ENCODE assay signal across 9 mouse cellular contexts in the genomic region with DNA sequence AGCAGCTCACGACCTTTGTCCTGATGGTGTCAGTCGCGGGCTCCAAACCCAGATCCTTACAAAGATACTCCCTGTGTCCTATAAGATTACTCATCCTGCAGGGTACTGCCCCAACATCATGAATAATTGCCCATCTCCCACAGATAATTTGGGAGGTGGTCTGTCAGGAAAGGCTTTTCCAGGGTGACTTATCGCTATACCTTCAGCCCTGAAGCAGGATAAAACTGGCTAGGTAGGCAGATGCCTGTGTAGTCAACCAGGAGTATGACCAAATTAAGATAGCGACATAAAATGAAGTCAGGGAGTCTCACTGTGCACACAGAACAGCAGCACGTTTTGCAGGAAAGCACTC. TPM values are rescaled to one million over a fixed set of nuclear protein-coding genes. Genes with fewer than 3 reads are reported as not detected.
DNase-seq lines count a peak whose midpoint lies in the region; ATAC-seq and TF ChIP-seq lines count a peak whose summit lies in the region.
"Had no signal": no experiment of that assay in that cellular context is flagged by ENCODE, and none has a peak within 500 bp of the region (broad histone marks: within the 10 kb centered on the region; RNA-seq: fewer than 3 reads in every experiment).

No protein-coding gene starts in this region.

- no peak for TF ChIP-seq CTCF in kidney, adult 2 months (conservative IDR thresholded peaks at IDR 0.05; ENCODE audit: insufficient read depth, insufficient read length, low read depth, low read length)

- H3K9me3 ChIP-seq in hindbrain, embryonic 14.5 days (ENCODE audit: control insufficient read depth, low read length) = no peaks in the 10 kb centered on the region
- no peaks in the 10 kb centered on the region for H3K9me3 ChIP-seq in midbrain, embryonic 14.5 days (ENCODE audit: control insufficient read depth, low read length)

- no peak for DNase-seq in kidney, adult 2 months
- no peak for DNase-seq in kidney, postnatal 36 days
- DNase-seq in hindbrain, embryonic 14.5 days (ENCODE audit: low spot score) = no peak
- no peak for DNase-seq in midbrain, embryonic 14.5 days
- no peak for DNase-seq in gastrocnemius, adult 8-10 months (ENCODE audit: low spot score in 2 of 2)
- DNase-seq in left cerebral cortex, adult 9 months (ENCODE audit: low spot score in 2 of 2) = no peak
- no peak for DNase-seq in urinary bladder, adult 18-20 months (ENCODE audit: low spot score in 2 of 2)

- no peaks in the 10 kb centered on the region for H3K27me3 ChIP-seq in kidney, adult 2 months (replicated peaks; ENCODE audit: control insufficient read depth, insufficient read depth, low read length)
- no peaks in the 10 kb centered on the region for H3K27me3 ChIP-seq in hindbrain, embryonic 14.5 days (ENCODE audit: control insufficient read depth, insufficient read depth, low read length)
- H3K27me3 ChIP-seq in midbrain, embryonic 14.5 days (ENCODE audit: control insufficient read depth, insufficient read depth, low read length) = no peaks in the 10 kb centered on the region

- TF ChIP-seq POLR2A in kidney, adult 2 months (IDR thresholded peaks at IDR 0.05; ENCODE audit: low read depth, low read length) = no peak

- H3K4me3 ChIP-seq in kidney, adult 2 months (ENCODE audit: insufficient read depth, low read depth, low read length) = peak overlapping the region; percentile 4; the same call in 1 of the 2 replicates
- peak overlapping the region; percentile 76; the same call in 1 of the 2 replicates for H3K4me3 ChIP-seq in brown adipose tissue, adult 24 weeks (ENCODE audit: insufficient read depth, low read depth, low read length)
- H3K4me3 ChIP-seq in hindbrain, embryonic 14.5 days (replicated peaks; ENCODE audit: low read length) = peak overlapping the region; percentile 98
- peak overlapping the region; percentile 83 for H3K4me3 ChIP-seq in midbrain, embryonic 14.5 days (replicated peaks; ENCODE audit: low read depth, low read length)

- H3K27ac ChIP-seq in kidney, adult 2 months (ENCODE audit: insufficient read depth, low read depth, low read length) = peak overlapping the region; percentile 12; the same call in 1 of the 2 replicates
- H3K27ac ChIP-seq in brown adipose tissue, adult 24 weeks (replicated peaks; ENCODE audit: low read depth, low read length) = peak overlapping the region; percentile 48
- peak overlapping the region; percentile 93 for H3K27ac ChIP-seq in hindbrain, embryonic 14.5 days
- H3K27ac ChIP-seq in midbrain, embryonic 14.5 days (replicated peaks; ENCODE audit: low read depth, low read length) = peak overlapping the region; percentile 94

- peak overlapping the region; percentile 79 for H3K4me2 ChIP-seq in hindbrain, embryonic 14.5 days (replicated peaks)
- peak overlapping the region; percentile 75 for H3K4me2 ChIP-seq in midbrain, embryonic 14.5 days (ENCODE audit: low read length)

- peak overlapping the region; percentile 98 for H3K9ac ChIP-seq in hindbrain, embryonic 14.5 days
- H3K9ac ChIP-seq in midbrain, embryonic 14.5 days (replicated peaks; ENCODE audit: low read length) = peak overlapping the region; percentile 97

- H3K4me1 ChIP-seq in kidney, adult 2 months (ENCODE audit: control insufficient read depth, insufficient read depth, low read length) = peaks cover 10% of the 10 kb centered on the region; the same call in 1 of the 2 replicates
- H3K4me1 ChIP-seq in brown adipose tissue, adult 24 weeks (ENCODE audit: control insufficient read depth, insufficient read depth, insufficient read length, low read length) = peaks cover 9% of the 10 kb centered on the region; the same call in 1 of the 2 replicates
- H3K4me1 ChIP-seq in hindbrain, embryonic 14.5 days (replicated peaks; ENCODE audit: control insufficient read depth, insufficient read depth, low read length) = peaks cover 19% of the 10 kb centered on the region
- H3K4me1 ChIP-seq in midbrain, embryonic 14.5 days (ENCODE audit: control insufficient read depth, insufficient read depth, low read length) = peaks cover 20% of the 10 kb centered on the region

- H3K36me3 ChIP-seq in kidney, adult 2 months (ENCODE audit: control insufficient read depth, insufficient read depth, low read length) = peaks cover 2% of the 10 kb centered on the region; the same call in 1 of the 2 replicates
- peaks cover 28% of the 10 kb centered on the region for H3K36me3 ChIP-seq in hindbrain, embryonic 14.5 days (replicated peaks; ENCODE audit: control insufficient read depth, insufficient read depth)
- peaks cover 27% of the 10 kb centered on the region for H3K36me3 ChIP-seq in midbrain, embryonic 14.5 days (ENCODE audit: control insufficient read depth, insufficient read depth, low read length)

- 13% methylated on average over 6 of the region's 6 CpGs for WGBS in kidney, adult 2 months
- 9% methylated on average over 6 of the region's 6 CpGs for WGBS in hindbrain, embryonic 14.5 days
- WGBS in midbrain, embryonic 14.5 days = 12% methylated on average over 6 of the region's 6 CpGs

- ATAC-seq in hindbrain, embryonic 14.5 days (ENCODE audit: low FRiP score) = no peak; the same call in 1 of the 2 replicates
- ATAC-seq in midbrain, embryonic 14.5 days (ENCODE audit: low FRiP score, low TSS enrichment) = no peak; the same call in 1 of the 2 replicates

RNA-seq across cellular contexts. Expression of gene Rnf187, which starts 0.3 kb away (rescaled TPM):
- 251 and 307 TPM in 2 replicates for polyA plus RNA-seq in kidney, adult 2 months (2012; rRNA removed)
- 76.4 and 79.9 TPM in 2 replicates for polyA plus RNA-seq in brown adipose tissue, adult 24 weeks (2012; ENCODE audit: insufficient read depth, insufficient read length, missing spikeins)
- 682 and 743 TPM in 2 replicates for polyA plus RNA-seq in hindbrain, embryonic 14.5 days (2014; fragmentation: Nextera tagmentation; extraction: Ambion mirVana)
- 641 and 678 TPM in 2 replicates for polyA plus RNA-seq in midbrain, embryonic 14.5 days (2014; fragmentation: Nextera tagmentation; extraction: Ambion mirVana)
- 100 to 1,000 TPM in 2 of 4 experiments, 10 to 100 TPM in 2; 97.5 to 116 (median 100) TPM for total RNA-seq in gastrocnemius, adult 8-10 months (2022)

RNA-seq across cellular contexts. Expression of gene Hist3h2ba, which starts 9.7 kb away (rescaled TPM):
- polyA plus RNA-seq in kidney, adult 2 months (2012; rRNA removed) = 3.0 and 5.3 TPM in 2 replicates
- not detected in 2 replicates for polyA plus RNA-seq in brown adipose tissue, adult 24 weeks (2012; ENCODE audit: insufficient read depth, insufficient read length, missing spikeins)
- polyA plus RNA-seq in hindbrain, embryonic 14.5 days (2014; fragmentation: Nextera tagmentation; extraction: Ambion mirVana) = 109 and 138 TPM in 2 replicates
- 239 and 784 TPM in 2 replicates for polyA plus RNA-seq in midbrain, embryonic 14.5 days (2014; fragmentation: Nextera tagmentation; extraction: Ambion mirVana)
- 1 to 10 TPM in 1 of 4 experiments, under 1 TPM in 1, not detected in 2; 0.52 to 1.2 TPM for total RNA-seq in gastrocnemius, adult 8-10 months (2022)

RNA-seq across cellular contexts. Expression of gene Hist3h2a, which starts 15.4 kb away (rescaled TPM):
- polyA plus RNA-seq in kidney, adult 2 months (2012; rRNA removed) = 29.0 and 29.5 TPM in 2 replicates
- polyA plus RNA-seq in brown adipose tissue, adult 24 weeks (2012; ENCODE audit: insufficient read depth, insufficient read length, missing spikeins) = 8.2 and 12.4 TPM in 2 replicates
- 86.9 and 94.9 TPM in 2 replicates for polyA plus RNA-seq in hindbrain, embryonic 14.5 days (2014; fragmentation: Nextera tagmentation; extraction: Ambion mirVana)
- polyA plus RNA-seq in midbrain, embryonic 14.5 days (2014; fragmentation: Nextera tagmentation; extraction: Ambion mirVana) = 129 and 130 TPM in 2 replicates
- 10 to 100 TPM in 3 of 4 experiments, 1 to 10 TPM in 1; 8.9 to 14.8 (median 11.5) TPM for total RNA-seq in gastrocnemius, adult 8-10 months (2022)

RNA-seq across cellular contexts. Expression of gene Trim17, which starts 15.4 kb away (rescaled TPM):
- polyA plus RNA-seq in kidney, adult 2 months (2012; rRNA removed) = 0.34 and 0.48 TPM in 2 replicates
- polyA plus RNA-seq in brown adipose tissue, adult 24 weeks (2012; ENCODE audit: insufficient read depth, insufficient read length, missing spikeins) = not detected in 2 replicates
- polyA plus RNA-seq in hindbrain, embryonic 14.5 days (2014; fragmentation: Nextera tagmentation; extraction: Ambion mirVana) = 0.76 and 1.1 TPM in 2 replicates
- polyA plus RNA-seq in midbrain, embryonic 14.5 days (2014; fragmentation: Nextera tagmentation; extraction: Ambion mirVana) = 1.1 and 1.3 TPM in 2 replicates
- total RNA-seq in gastrocnemius, adult 8-10 months (2022) = under 1 TPM; 0.08 to 0.31 (median 0.20) TPM

RNA-seq across cellular contexts. Expression of gene Btnl10, which starts 21.4 kb away (rescaled TPM):
- polyA plus RNA-seq in kidney, adult 2 months (2012; rRNA removed) = 0.27 and 0.31 TPM in 2 replicates
- polyA plus RNA-seq in brown adipose tissue, adult 24 weeks (2012; ENCODE audit: insufficient read depth, insufficient read length, missing spikeins) = not detected in 2 replicates
- polyA plus RNA-seq in hindbrain, embryonic 14.5 days (2014; fragmentation: Nextera tagmentation; extraction: Ambion mirVana) = not detected in 2 replicates
- polyA plus RNA-seq in midbrain, embryonic 14.5 days (2014; fragmentation: Nextera tagmentation; extraction: Ambion mirVana) = 0.09 TPM in 1 of 2 replicates, not detected in the other
- total RNA-seq in gastrocnemius, adult 8-10 months (2022) = not detected
- polyA plus RNA-seq: Patski had no signal

Comparison
In these comparisons a context has a peak if more than half of its experiments do, and no peak if none do; other contexts are left out.
1. H3K27ac ChIP-seq: peak in every context shown above with its lines; median percentile 94 in midbrain, embryonic 14.5 days; 93 in hindbrain, embryonic 14.5 days; 48 in brown adipose tissue, adult 24 weeks; 12 in kidney, adult 2 months.
2. H3K4me3 ChIP-seq: peak in every context shown above with its lines; median percentile 98 in hindbrain, embryonic 14.5 days; 83 in midbrain, embryonic 14.5 days; 76 in brown adipose tissue, adult 24 weeks; 4 in kidney, adult 2 months.
3. RNA of gene Hist3h2ba, which starts 9.7 kb away (polyA plus RNA-seq): 239 to 784 TPM in midbrain, embryonic 14.5 days and 109 to 138 TPM in hindbrain, embryonic 14.5 days; 3.0 to 5.3 TPM in kidney, adult 2 months and not detected in brown adipose tissue, adult 24 weeks; every median in the first group is over 10 times any median in the second.